Mouse (Mus musculus): Measurements from ENCODE around the gene Ackr4. TPM values are rescaled to one million over a fixed set of nuclear protein-coding genes. Genes with fewer than 3 reads are reported as not detected.
A peak's percentile ranks its signal among the peaks of the same experiment; 100 is the strongest.

The Ackr4 gene
- 0.86 and 2.0 TPM in 2 replicates for polyA plus RNA-seq (2015; fragmentation: Nextera tagmentation; extraction: Ambion mirVana)

- 64% methylated on average over 3 of the region's 3 CpGs for WGBS
- 0 out of 2 replicates have a peak within 1 kb of the TSS, but pooled peaks have one; percentile 17 for H3K27ac ChIP-seq
Measured at GRCm38 (mm10) chr9:104126833-104127232, at the start of gene Ackr4. Ackr4 (minus strand) TSS chr9:104126933.

DNA sequence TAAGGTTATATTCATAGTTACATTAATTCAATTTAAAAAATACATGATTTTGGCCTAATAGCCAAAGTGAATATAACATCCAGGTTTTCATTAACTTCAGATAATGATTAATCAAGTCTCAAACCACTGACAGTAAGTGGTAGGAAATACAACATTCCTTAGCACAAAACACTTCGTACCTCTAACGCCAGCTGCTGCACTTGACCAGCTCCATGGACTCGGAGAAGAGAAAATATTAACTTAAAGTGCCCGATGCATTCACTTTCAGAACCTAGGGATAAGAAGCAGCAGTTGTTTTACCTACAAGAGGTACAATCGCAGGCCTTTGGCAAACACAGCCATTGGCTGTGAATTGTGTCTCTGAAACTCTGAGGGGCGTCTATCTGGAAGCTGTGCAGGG lies 45.6 kb upstream of the Ackr4 start:
- WGBS = 96% methylated on average over 6 of the region's 6 CpGs
- H3K27ac ChIP-seq = no peak overlapping the region
- H3K4me3 ChIP-seq = no peak overlapping the region
- H3K9ac ChIP-seq = no peak overlapping the region
- H3K4me1 ChIP-seq = no peaks in the 10 kb centered on the region
- no peaks in the 10 kb centered on the region for H3K27me3 ChIP-seq
- peaks cover 75% of the 10 kb centered on the region for H3K36me3 ChIP-seq
- no peaks in the 10 kb centered on the region for H3K9me3 ChIP-seq
- ATAC-seq (ENCODE audit: insufficient number of reproducible peaks, insufficient read depth, low FRiP score, low TSS enrichment, low read depth) = no peak
- no peak overlapping the region for H3K4me2 ChIP-seq

More at GRCm38 (mm10) chr9:104126833-104127232, at the start of gene Ackr4:
- ATAC-seq (ENCODE audit: insufficient number of reproducible peaks, insufficient read depth, low FRiP score, low TSS enrichment, low read depth) = no peak
- H3K4me3 ChIP-seq = no peak within 1 kb of the TSS
- H3K4me1 ChIP-seq = peaks cover 33% of the 10 kb centered on the region
- no peak within 1 kb of the TSS for H3K4me2 ChIP-seq
- H3K36me3 ChIP-seq = no peaks in the 10 kb centered on the region
- H3K9me3 ChIP-seq = no peaks in the 10 kb centered on the region
- no peak within 1 kb of the TSS for H3K9ac ChIP-seq
- no peaks in the 10 kb centered on the region for H3K27me3 ChIP-seq

- Histone ChIP-seq H3K9me3 (no peaks in the 10 kb centered on the region), H3K4me3 (no peak overlapping the region), H3K9ac (no peak overlapping the region), H3K27me3 (no peaks in the 10 kb centered on the region), H3K36me3 (peaks cover 76% of the 10 kb centered on the region), H3K4me1 (no peaks in the 10 kb centered on the region), H3K27ac (no peak overlapping the region), H3K4me2 (no peak overlapping the region)
- 89% methylated on average over 6 of the region's 6 CpGs for WGBS
- no peak for ATAC-seq (ENCODE audit: insufficient number of reproducible peaks, insufficient read depth, low FRiP score, low TSS enrichment, low read depth)
Measured at GRCm38 (mm10) chr9:104171651-104172050, 44.9 kb upstream of the Ackr4 start.

GRCm38 (mm10) chr9:104169986-104170385 lies 43.3 kb upstream of the Ackr4 start:
- H3K27me3 ChIP-seq = no peaks in the 10 kb centered on the region
- no peaks in the 10 kb centered on the region for H3K4me1 ChIP-seq
- no peak for ATAC-seq (ENCODE audit: insufficient number of reproducible peaks, insufficient read depth, low FRiP score, low TSS enrichment, low read depth)
- peaks cover 74% of the 10 kb centered on the region for H3K36me3 ChIP-seq
- H3K4me3 ChIP-seq = no peak overlapping the region
- no peak overlapping the region for H3K27ac ChIP-seq
- 94% methylated on average over 10 of the region's 10 CpGs for WGBS
- H3K4me2 ChIP-seq = no peak overlapping the region
- H3K9me3 ChIP-seq = no peaks in the 10 kb centered on the region
- no peak overlapping the region for H3K9ac ChIP-seq

- Histone ChIP-seq H3K27ac (no peak overlapping the region), H3K4me1 (no peaks in the 10 kb centered on the region), H3K4me3 (no peak overlapping the region), H3K4me2 (no peak overlapping the region), H3K36me3 (peaks cover 83% of the 10 kb centered on the region), H3K9ac (no peak overlapping the region), H3K27me3 (no peaks in the 10 kb centered on the region), H3K9me3 (no peaks in the 10 kb centered on the region)
- no peak for ATAC-seq (ENCODE audit: insufficient number of reproducible peaks, insufficient read depth, low FRiP score, low TSS enrichment, low read depth)
- WGBS = 95% methylated on average over 5 of the region's 5 CpGs
Measured at GRCm38 (mm10) chr9:104165926-104166325, 39.2 kb upstream of the Ackr4 start.

DNA sequence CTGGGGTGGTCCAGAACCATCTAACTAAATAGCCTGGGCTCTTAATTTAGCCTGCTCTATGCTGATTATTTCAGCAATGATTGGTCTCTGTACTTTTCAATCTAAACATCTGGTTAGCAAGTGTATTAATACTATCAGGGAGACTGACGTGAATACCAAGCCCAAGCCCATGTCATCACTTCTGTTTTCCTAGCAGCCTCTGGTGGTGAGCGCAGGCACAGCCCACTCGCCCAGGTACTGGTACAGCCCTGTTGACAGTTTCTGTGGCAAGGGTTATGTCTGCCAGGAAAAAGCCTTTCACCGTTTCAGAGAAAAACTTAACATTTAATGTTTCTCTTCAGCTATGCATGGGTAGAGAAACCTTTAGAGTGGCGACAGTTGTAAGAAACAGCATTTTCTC lies 37.5 kb upstream of the Ackr4 start:
- H3K36me3 ChIP-seq = peaks cover 83% of the 10 kb centered on the region
- H3K9ac ChIP-seq = no peak overlapping the region
- H3K27me3 ChIP-seq = no peaks in the 10 kb centered on the region
- 88% methylated on average over 5 of the region's 5 CpGs for WGBS
- H3K4me1 ChIP-seq = no peaks in the 10 kb centered on the region
- H3K4me3 ChIP-seq = no peak overlapping the region
- H3K27ac ChIP-seq = no peak overlapping the region
- no peak for ATAC-seq (ENCODE audit: insufficient number of reproducible peaks, insufficient read depth, low FRiP score, low TSS enrichment, low read depth)
- no peaks in the 10 kb centered on the region for H3K9me3 ChIP-seq
- H3K4me2 ChIP-seq = no peak overlapping the region

DNA sequence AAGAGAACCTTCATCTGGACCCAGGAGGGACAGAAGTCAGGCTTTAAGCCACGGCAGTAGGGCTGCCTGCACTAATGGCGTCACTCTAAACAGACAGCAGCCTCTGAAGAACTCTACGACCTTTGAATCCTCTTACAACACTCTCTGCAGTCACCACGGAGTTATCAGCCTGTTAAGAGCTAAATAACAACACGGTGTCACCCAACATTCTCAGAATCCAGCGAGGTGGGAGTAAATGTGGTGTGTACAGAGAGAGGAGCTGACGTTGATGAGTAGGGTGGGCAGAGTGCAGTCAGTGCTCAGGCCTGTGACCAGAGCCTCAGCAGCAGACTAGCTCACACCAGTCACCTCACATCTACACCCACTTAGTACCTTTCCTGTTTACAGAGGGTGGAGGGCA lies 34.4 kb upstream of the Ackr4 start:
- no peak for ATAC-seq (ENCODE audit: insufficient number of reproducible peaks, insufficient read depth, low FRiP score, low TSS enrichment, low read depth)
- Histone ChIP-seq H3K27ac (no peak overlapping the region), H3K36me3 (peaks cover 95% of the 10 kb centered on the region), H3K9ac (no peak overlapping the region), H3K9me3 (no peaks in the 10 kb centered on the region), H3K27me3 (no peaks in the 10 kb centered on the region), H3K4me3 (no peak overlapping the region), H3K4me1 (no peaks in the 10 kb centered on the region), H3K4me2 (no peak overlapping the region)
- WGBS = 88% methylated on average over 7 of the region's 7 CpGs

- WGBS = 95% methylated on average over 7 of the region's 7 CpGs
- H3K4me3 ChIP-seq = no peak overlapping the region
- peaks cover 98% of the 10 kb centered on the region for H3K36me3 ChIP-seq
- H3K9ac ChIP-seq = no peak overlapping the region
- no peak overlapping the region for H3K4me2 ChIP-seq
- no peaks in the 10 kb centered on the region for H3K4me1 ChIP-seq
- no peak for ATAC-seq (ENCODE audit: insufficient number of reproducible peaks, insufficient read depth, low FRiP score, low TSS enrichment, low read depth)
- no peaks in the 10 kb centered on the region for H3K27me3 ChIP-seq
- no peak overlapping the region for H3K27ac ChIP-seq
- no peaks in the 10 kb centered on the region for H3K9me3 ChIP-seq
Measured at GRCm38 (mm10) chr9:104157291-104157690, 30.6 kb upstream of the Ackr4 start.

DNA sequence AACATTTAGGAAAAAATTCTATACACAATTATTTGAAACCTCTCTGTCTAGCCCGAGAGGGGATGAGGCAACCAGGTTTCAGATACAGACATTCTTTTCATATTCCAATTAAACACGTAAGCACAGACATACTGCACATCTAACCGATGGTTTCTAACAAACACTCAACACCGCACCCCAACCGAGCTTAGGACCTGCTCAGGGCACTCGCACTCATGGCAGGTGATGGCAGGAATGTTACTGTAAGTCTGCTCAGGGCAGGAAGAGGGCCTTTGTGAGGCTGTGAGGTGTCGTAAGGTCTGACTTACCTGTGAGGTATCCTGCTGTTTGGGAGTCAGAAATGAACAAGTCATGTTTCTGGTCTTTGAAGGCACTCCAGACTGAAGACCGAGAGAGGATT lies 29.8 kb upstream of the Ackr4 start:
- peaks cover 98% of the 10 kb centered on the region for H3K36me3 ChIP-seq
- H3K9me3 ChIP-seq = no peaks in the 10 kb centered on the region
- no peak overlapping the region for H3K4me2 ChIP-seq
- H3K4me3 ChIP-seq = no peak overlapping the region
- H3K27ac ChIP-seq = no peak overlapping the region
- ATAC-seq (ENCODE audit: insufficient number of reproducible peaks, insufficient read depth, low FRiP score, low TSS enrichment, low read depth) = no peak
- H3K27me3 ChIP-seq = no peaks in the 10 kb centered on the region
- H3K4me1 ChIP-seq = no peaks in the 10 kb centered on the region
- no peak overlapping the region for H3K9ac ChIP-seq
- WGBS = 95% methylated on average over 8 of the region's 8 CpGs

DNA sequence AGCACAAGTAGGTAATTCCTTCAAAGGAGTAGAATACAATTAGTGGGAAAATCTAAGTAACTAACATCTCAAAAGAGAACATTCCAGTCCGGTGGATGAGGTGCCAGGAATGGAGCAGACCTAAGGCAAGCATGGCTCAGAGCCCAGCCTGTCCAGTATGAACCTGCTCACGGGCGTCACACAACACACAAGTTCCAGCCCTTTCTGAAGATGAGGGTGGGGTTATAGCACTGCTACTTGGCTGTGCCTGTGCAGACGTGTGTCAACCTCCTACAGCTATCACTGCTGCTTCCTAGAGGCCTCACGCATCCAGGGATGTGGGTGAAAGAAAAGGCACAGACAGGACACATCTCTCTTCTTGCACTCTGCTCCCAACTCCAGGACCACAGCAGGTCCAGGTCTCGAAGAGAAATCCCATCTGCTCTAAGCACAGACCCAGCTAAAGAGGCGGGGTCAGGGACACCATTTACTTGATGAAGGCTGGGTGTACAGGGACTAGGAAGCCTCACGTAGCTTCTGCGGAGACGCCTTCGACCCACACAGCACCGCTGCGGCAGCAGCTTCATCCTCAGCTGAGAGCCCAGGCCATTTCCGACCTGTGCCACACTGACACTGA lies 28.5 kb upstream of the Ackr4 start:
- Histone ChIP-seq H3K9ac (no peak overlapping the region), H3K36me3 (peaks cover 97% of the 10 kb centered on the region), H3K27me3 (no peaks in the 10 kb centered on the region), H3K9me3 (no peaks in the 10 kb centered on the region), H3K4me2 (no peak overlapping the region), H3K4me3 (no peak overlapping the region), H3K4me1 (no peaks in the 10 kb centered on the region), H3K27ac (no peak overlapping the region)
- WGBS = 92% methylated on average over 14 of the region's 14 CpGs
- no peak for ATAC-seq (ENCODE audit: insufficient number of reproducible peaks, insufficient read depth, low FRiP score, low TSS enrichment, low read depth)

DNA sequence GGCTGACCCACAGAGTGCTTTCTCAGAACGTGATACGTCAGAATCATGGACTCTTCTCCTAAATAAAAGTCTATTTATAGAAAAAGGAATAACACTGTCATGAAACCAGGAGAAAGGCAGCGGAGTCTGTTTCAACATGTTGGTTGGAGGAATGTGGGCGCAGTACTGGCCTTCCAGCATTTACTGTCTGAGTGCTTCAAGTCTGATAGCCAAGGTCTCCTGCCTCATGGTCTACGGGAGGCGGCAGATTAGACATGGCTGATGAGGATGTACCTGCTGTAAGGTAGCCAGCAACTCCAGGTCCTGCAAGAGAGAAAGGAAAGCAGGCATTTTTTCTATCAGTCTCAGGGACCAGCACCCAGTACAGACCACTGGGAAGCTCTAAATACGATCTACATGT lies 25.4 kb upstream of the Ackr4 start:
- no peak for ATAC-seq (ENCODE audit: insufficient number of reproducible peaks, insufficient read depth, low FRiP score, low TSS enrichment, low read depth)
- 90% methylated on average over 7 of the region's 7 CpGs for WGBS
- Histone ChIP-seq H3K36me3 (peaks cover 72% of the 10 kb centered on the region), H3K27ac (no peak overlapping the region), H3K4me3 (no peak overlapping the region), H3K27me3 (no peaks in the 10 kb centered on the region), H3K9me3 (no peaks in the 10 kb centered on the region), H3K4me2 (no peak overlapping the region), H3K4me1 (no peaks in the 10 kb centered on the region), H3K9ac (no peak overlapping the region)

GRCm38 (mm10) chr9:104148969-104149368 lies 22.2 kb upstream of the Ackr4 start:
- Histone ChIP-seq H3K36me3 (peaks cover 40% of the 10 kb centered on the region), H3K4me3 (no peak overlapping the region), H3K27me3 (no peaks in the 10 kb centered on the region), H3K4me2 (no peak overlapping the region), H3K27ac (no peak overlapping the region), H3K9ac (no peak overlapping the region), H3K9me3 (no peaks in the 10 kb centered on the region), H3K4me1 (no peaks in the 10 kb centered on the region)
- 90% methylated on average over 7 of the region's 7 CpGs for WGBS
- ATAC-seq (ENCODE audit: insufficient number of reproducible peaks, insufficient read depth, low FRiP score, low TSS enrichment, low read depth) = no peak

Measured in embryonic facial prominence, embryonic 13.5 days (tissue).